Mouse (Mus musculus): Measurements from ENCODE around the gene Fam229a.
"Not testable (repeated sequence)": the region's sequence is repeated elsewhere in the genome, so short reads cannot be mapped to it uniquely, and the experiment has no call there.

Fam229a gene

GRCm38 (mm10) chr4:129528901-129529300 is 37.9 kb downstream of the Fam229a start:
- DNase-seq = not testable (repeated sequence)

- DNase-seq = no peak
These were observed 49.0 kb downstream of the Fam229a start for GRCm38 (mm10) chr4:129540012-129540411.
